Mouse (Mus musculus): ENCODE data around the gene Kcnj6. TPM values are rescaled to one million over a fixed set of nuclear protein-coding genes. Genes with fewer than 3 reads are reported as not detected.

Gene Kcnj6
- total RNA-seq, 2 experiments from 2014 or later = 86.2 to 86.7 TPM

DNA sequence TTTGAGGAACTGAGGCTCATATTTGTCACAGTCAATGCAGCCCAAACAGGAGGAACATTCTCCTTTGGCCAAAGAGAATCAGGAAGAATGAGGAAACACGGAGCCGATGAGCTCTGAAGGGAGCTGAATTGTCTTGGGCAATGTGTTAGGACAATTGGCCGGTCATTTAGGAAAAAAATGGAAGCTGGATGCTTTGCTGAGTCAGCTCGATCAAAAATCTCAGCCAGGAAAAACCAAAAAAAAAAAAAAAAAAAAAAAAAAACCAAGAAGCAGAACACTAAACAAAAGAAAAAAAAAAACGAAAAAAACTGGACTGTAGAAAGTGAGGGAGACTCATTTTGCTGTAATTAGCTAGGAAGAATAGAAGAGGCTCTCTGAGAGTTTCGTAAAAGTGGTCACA, 200.1 kb downstream of the Kcnj6 start:
- intact Hi-C loops (cut with DNase I) = no loop called here
- DNase-seq (ENCODE audit: low spot score in 2 of 2) = no peak

DNA sequence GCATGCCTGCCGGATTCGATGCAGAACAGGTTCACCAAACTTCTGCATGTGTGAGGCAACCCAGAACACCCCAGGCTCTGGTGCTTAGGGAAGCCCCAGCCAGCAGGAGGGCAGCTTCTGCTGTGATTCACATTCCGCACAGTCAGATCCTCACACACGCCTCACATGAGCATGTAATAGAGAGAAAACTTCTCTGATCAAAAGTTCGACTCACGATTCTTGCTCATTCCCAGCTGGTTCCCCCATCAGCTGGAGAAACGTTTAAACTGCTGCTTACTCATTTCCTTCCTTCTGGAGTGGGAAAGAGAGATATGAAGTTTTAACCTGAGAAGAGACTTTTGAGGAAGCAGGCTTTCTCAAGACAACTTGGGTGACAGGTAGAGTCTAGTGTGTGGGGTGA, 204.5 kb downstream of the Kcnj6 start:
- peak in 1 of 2 experiments; percentile 50 for DNase-seq (ENCODE audit: low spot score in 2 of 2)
- intact Hi-C loops (cut with DNase I) = no loop called here

DNA sequence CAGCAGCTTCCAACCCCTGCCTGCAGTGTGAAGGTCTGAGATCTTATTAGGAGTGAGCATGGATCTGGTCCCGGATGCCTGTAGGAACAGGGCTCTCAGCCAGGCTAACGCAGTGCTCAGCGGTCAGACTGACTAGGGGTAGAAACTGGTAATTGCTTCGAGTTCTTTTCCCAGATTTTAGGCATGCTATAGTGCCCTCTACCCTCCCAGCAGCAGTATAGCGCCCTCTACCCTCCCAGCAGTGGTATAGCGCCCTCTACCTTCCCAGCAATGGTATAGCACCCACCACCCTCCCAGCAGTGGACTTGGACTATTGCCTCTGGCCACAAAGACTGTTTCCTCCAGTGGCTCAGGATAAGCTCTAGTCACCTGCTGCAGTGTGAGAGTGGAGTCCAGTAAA, 207.5 kb downstream of the Kcnj6 start:
- no peak for DNase-seq (ENCODE audit: low spot score in 2 of 2)
- intact Hi-C loops (cut with DNase I) = loop anchor here (2.0 to 10.0 kb wide), 3 partner anchors 405 to 697 kb away; no protein-coding TSS in a partner anchor

DNA sequence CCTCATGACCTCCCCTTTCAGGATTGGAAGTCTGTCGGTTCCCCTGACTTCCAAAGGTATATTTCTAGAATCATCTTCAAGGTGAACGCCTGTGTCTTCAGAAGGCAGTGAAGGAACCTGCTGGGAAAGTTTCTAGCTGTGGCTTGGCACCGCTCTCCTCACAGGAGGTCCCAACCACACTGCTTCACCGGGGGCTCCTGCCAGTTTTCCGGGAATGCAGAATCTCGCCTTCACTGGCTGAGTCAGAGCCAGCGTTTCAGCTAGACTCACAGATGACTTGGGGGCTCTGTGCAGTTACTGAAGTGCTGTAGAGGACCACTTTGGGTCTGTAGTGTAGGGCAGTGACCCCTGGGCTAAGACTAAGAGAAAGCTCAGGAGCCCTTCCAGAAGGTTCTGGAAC, 208.8 kb downstream of the Kcnj6 start:
- intact Hi-C loops (cut with DNase I) = loop anchor here (1.0 to 10.0 kb wide), 4 partner anchors 209 to 699 kb away; partner anchors contain the start of gene Kcnj6
- DNase-seq (ENCODE audit: low spot score in 2 of 2) = no peak

DNA sequence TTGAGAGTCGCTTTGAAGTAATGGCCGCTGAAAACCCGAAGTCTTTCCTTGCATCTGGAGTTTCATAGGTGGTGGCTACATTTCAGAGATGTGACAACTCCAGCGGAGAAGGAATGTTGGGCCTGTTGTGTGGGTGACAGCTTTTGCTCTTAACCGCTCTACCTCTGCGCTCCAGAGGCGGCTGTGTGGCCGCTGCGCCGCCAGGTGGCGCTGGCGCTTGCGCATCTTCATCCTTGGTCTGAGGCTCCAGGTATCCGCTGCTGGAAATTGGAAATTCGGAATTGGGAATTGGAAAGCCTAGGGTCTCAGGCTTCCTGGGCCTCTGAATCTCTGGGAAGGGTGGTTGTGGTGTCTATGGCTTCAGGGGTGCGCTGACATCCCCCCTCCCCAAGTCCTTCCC, 209.3 kb downstream of the Kcnj6 start:
- intact Hi-C loops (cut with DNase I) = loop anchor here (1.0 to 10.0 kb wide), 4 partner anchors 209 to 699 kb away; partner anchors contain the start of gene Kcnj6
- DNase-seq (ENCODE audit: low spot score in 2 of 2) = peak; percentile 85 to 90

DNA sequence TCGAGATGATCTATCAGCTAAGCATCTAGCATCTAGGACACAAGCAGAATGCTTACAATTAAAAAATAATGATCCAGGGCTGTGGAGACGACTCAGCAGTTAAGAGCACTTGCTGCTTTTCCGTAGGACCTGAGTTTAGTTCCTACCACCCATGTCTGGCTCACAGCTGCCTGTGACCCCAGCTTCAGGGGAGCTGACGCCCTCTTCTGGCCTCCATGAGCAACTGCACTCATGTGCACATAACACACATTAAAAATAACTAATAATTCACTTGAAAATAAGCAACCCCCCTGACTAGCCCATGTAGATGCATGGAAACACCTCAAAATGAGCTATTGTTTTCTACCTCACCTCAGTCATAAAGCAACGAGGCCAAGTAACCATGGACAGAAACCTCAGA, 211.6 kb downstream of the Kcnj6 start:
- DNase-seq (ENCODE audit: low spot score in 2 of 2) = no peak
- intact Hi-C loops (cut with DNase I) = loop anchor here (5.0 to 10.0 kb wide), 2 partner anchors 409 to 701 kb away; no protein-coding TSS in a partner anchor

DNA sequence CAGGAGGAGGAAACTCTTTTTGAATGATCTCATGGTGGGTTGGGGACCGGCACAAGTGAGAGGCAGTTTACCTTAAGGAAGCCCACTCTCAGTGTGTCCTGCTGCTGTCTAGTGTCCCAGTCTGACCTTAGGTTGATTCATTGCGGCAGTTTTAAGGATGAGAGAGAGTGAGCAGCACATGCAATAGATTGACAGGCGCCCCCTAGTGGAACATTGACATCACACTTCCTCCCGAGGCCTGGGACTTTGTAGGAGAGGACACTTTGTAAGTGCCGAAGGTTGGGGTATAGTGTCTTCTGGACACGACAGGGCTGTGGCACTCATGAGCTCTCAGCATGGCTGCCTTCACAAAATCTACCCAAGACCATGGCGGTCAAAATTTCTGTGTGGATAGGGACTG, 213.8 kb downstream of the Kcnj6 start:
- intact Hi-C loops (cut with DNase I) = loop anchor here (2.0 to 10.0 kb wide), 4 partner anchors 59 to 411 kb away; no protein-coding TSS in a partner anchor
- no peak for DNase-seq (ENCODE audit: low spot score in 2 of 2)

DNA sequence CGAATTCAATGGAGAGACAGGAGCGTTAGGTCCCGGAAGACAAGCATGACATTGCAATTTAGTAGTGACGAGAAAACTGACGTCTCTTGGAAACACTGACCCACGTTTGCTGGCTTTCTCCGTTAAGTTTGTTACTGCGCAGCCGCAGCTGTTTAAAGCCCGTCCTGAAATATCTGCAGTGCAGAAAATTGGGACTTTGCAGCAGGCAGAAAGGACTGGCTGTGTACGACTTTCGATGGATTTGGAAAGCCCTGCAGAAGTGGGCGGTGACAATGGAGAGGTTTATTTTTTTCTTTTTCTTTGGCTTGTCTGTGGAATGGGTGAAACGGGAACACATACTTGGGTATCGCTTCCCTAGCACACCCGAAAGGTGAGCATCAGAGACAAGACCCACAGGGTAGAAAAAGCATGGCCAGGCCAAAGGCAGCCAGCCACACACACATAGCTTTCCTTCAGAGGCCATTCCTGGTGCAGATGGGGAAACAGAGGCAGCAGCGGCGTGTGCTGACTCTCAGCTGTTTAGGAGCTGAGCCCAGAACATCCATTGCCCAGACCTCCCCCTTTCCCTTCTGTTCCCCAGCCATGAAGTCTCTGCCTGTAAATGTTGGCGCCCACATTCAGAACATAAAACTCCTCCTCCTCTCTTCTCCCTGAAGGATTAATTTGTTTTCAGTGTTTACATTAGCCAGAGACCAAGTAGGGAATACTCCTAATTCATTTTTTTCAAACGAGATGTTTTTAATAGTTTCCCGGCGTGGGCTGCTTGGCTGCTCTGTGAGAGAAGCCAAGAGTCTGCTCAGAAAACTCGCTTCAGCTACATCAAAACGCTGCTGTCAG, 215.2 kb downstream of the Kcnj6 start:
- peak; percentile 69 to 92 for DNase-seq (ENCODE audit: low spot score in 2 of 2)
- intact Hi-C loops (cut with DNase I) = loop anchor here (2.0 to 10.0 kb wide), 4 partner anchors 58 to 412 kb away; no protein-coding TSS in a partner anchor

DNA sequence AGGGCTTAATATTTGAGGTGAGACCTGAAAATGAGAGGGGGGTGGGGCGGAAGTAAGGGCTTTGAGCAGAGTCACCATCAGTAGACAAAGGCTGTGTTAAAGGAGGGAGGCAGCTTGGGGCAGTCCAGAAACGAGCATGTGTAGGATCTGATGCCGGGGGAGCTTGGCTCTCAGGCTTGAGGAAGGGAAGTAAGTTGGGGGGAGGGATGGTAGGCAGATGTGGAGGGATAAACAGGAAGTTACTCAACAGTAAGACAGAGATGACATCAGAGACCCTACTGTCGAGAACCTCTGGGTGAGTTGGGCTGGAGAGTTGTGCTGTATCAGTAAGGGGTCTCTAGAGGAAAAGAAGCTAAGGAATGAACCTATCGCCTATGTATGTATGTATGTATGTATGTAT, 223.6 kb downstream of the Kcnj6 start:
- DNase-seq (ENCODE audit: low spot score in 2 of 2) = no peak
- intact Hi-C loops (cut with DNase I) = no loop called here

DNA sequence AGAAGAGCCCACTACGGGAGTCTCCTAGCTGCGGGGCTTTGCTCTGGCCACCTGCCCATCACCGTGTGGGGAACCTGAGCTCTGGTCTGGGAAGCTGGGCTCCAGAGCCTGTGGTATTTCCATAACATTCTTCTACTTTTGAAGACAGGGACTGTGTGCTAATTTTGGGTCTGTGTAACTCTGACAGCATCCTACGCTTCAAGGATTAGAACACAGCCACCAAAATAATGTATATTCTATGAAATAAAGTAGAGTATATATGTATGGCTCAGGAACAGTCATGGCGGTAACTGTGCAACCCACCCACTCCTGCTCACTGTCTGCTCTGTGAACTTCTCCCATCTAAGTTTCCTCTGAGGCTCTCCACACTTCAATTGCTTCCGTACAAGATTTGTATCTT, 229.9 kb downstream of the Kcnj6 start:
- intact Hi-C loops (cut with DNase I) = no loop called here
- peak in 1 of 2 experiments; percentile 83 for DNase-seq (ENCODE audit: low spot score in 2 of 2)

DNA sequence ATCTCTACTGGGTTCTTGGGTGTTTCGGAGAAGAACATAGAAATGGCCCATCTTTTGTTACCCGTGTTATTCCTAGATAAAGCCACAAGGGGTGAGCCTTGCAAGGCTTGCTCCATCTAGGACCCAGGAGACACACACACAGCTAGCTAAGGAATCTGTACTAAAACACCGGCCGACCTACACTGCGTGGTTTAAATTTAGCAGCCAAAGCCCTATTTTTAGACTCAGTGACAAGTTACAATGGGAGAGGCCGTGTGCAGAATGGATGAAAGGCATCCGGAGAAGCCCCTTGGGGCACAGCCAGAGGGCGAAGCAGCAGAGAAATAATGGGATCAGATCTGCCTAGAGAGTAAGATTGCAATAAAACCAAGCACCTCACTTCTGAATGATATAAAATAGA, 232.4 kb downstream of the Kcnj6 start:
- intact Hi-C loops (cut with DNase I) = no loop called here
- peak in 1 of 2 experiments; percentile 55 for DNase-seq (ENCODE audit: low spot score in 2 of 2)

DNA sequence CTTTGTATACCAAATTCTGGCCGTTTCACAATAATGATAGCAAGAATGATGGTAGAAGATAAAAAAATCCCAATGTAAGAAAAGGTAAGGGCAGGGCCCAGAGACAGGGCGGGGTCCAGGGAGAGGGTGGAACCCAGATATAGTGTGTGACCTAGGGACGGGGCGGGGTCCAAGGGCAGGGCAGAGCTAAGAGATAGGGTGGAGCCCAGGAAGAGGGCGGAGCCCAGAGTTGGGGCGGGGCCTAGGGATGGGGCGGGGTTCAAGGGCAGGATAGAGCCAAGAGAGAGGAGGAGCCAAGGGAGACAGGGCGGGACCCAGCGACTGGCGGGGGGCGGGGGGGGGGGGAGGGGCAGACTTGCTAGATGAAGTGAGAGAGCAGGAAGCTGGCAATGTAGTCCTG, 236.8 kb downstream of the Kcnj6 start:
- intact Hi-C loops (cut with DNase I) = no loop called here
- DNase-seq (ENCODE audit: low spot score in 2 of 2) = no peak

DNA sequence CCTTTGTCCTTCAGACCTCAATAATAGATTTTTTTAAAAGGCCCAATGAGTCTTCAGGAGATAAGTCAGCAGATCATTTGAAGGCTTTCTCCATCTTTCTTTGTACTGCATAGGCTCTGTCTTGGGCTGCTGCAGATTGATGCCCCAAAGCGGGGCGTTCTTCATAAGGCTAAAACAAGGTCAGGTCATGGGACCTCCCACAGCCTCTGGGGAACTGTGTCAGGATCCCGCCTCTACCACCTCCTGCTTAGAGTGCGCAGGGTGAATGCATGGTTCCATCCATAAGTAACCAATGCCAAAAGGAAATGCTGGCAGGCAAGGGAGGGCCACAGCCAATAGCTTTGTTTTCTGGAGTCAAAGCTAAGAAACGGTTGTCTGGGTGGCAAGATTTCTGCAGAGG, 237.7 kb downstream of the Kcnj6 start:
- intact Hi-C loops (cut with DNase I) = no loop called here
- DNase-seq (ENCODE audit: low spot score in 2 of 2) = no peak

DNA sequence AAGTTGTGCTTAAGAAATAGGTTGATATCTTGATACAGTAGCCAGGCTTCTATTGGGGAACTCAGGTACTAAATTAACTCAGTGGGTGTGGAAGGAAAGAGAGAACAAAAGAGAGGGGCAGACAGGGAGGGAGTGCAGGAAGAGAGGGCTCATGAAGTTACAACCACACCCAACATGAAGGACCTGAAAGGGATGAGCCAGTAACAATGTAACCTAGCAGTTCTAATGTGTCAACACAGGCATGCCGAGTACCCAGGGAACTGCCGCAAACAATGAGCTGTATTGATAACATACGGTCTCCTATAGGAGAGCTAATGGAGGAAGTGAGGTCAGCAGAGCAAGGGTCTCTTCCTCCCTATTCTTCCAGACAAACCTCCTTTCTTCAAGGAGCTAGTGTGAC, 238.9 kb downstream of the Kcnj6 start:
- no peak for DNase-seq (ENCODE audit: low spot score in 2 of 2)
- intact Hi-C loops (cut with DNase I) = no loop called here

DNA sequence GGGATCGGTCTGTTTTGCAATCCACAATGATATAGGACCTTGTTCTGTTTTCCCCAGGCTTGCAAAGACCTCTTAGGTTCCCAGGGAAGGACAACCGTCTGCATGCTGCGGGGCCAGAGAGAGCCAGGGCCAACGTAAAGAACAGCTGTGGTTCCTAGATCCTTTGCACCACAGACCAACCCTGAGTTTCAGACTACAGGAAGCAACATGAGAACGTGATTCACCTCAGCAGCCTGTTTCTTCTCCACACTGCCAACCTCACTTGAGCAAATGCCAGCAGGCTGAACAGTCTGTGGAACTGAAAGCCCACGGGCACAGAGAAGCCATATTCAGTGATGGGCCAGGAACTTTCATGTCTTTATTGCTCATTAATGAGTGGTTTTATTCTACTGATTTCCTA, 241.1 kb downstream of the Kcnj6 start:
- DNase-seq (ENCODE audit: low spot score in 2 of 2) = peak in 1 of 2 experiments; percentile 25
- intact Hi-C loops (cut with DNase I) = no loop called here

DNA sequence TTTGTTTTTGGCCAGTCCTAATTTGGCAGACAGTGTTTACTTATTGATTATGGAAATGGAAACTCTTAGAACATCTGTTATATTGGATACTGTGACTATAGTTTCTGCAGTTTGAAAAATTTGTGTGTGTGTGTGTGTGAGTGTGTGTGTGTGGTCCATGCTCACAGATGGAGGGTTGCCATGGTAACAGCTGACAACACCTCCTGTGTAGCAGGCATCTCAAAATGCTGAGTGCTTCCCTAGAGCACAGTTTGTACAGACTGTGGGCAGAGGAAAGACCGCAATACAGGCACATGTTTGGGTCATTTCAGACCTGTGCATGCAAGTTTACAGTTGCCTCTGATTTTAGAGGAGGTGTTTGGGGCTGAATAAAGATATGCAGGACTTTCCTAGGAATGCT, 244.0 kb downstream of the Kcnj6 start:
- intact Hi-C loops (cut with DNase I) = no loop called here
- DNase-seq (ENCODE audit: low spot score in 2 of 2) = peak; percentile 64 to 83

DNA sequence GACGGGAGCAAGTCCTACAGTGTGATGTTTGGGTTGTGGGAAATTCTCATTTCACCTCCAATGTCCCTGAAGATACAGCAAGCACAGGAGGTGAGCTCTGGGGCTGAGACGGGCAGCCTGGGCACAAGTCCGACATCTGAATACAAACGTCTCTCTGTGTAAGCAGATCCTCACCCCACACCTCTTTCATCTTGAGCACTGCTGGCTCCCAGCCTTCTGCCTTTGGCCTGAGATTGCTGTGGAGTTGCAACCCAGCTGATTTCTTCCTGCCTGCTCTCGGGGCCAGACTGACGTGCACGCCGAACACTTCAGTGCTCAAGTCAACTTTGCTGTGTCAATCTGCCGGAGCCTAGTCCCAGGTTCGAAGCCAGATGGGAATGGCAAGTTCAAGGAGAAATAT, 244.7 kb downstream of the Kcnj6 start:
- intact Hi-C loops (cut with DNase I) = no loop called here
- no peak for DNase-seq (ENCODE audit: low spot score in 2 of 2)

DNA sequence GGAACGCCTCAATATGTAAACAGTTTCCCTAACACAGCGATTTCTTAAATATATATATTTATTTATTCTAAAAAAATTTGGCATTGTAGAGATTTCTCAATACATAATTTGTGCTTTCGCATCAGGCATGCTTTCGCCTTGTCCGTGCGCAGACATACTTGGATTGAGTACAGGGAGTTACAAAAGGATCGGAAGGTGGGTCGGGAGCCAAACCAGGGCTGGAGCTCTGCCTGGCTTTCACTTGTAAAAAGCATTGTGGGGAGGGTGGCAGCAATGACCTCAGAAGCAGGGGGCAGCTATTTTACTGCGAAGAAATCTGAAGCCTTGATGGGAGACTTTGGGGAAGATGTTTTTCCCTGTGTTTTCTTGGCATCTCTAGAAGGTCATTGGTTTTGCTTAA, 252.5 kb downstream of the Kcnj6 start:
- intact Hi-C loops (cut with DNase I) = no loop called here
- no peak for DNase-seq (ENCODE audit: low spot score in 2 of 2)

DNA sequence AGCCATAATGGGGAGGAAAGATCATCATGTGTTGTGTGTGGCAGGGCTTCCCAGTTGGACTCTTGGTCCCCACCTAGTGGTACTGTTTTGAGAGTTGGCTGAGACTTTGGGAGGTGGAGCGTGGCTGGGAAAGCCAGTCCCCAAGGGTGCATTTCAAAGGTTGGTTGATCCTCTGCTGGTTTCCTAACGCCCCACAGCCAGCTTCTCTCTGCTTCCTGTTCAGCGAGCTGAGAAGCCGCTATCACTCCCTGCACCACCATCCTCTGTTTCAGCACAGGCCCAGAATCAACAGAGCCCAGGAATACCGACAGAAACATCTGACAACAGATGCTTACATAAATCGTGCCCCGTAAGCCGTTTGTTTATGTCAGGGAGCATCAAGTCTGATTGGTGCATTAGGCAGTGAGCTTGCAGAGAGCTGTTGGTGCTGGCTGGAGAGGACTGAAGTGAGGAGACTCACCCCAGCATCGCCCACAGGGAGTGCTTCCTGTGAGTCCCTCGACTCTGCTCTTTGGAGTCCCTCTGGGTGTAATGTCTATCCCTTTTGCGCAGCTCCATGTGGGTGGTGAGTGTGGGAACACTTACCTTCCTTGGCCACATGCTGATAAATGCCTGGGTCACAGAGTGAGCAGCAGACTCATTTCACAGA, 253.5 kb downstream of the Kcnj6 start:
- DNase-seq (ENCODE audit: low spot score in 2 of 2) = peak; percentile 49 to 67
- intact Hi-C loops (cut with DNase I) = no loop called here

DNA sequence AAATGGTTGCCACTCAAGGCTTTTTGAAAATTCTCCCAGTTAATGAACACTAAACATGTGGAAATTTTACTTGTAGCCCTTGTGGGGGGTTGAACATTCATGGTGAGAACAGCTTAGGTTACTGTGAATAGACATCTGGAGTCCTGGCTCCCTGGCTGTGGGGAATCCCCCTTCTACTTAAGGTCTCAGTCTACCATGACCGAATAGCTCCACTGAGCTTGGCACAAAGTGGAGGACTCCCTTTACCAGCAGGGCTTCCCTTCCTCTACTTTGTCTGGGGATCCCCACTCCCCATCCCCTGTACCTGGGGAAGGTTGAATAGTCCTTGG, 260.2 kb downstream of the Kcnj6 start:
- intact Hi-C loops (cut with DNase I) = no loop called here
- no peak for DNase-seq (ENCODE audit: low spot score in 2 of 2)
